8 mouse cellular contexts compared by ENCODE assay signal in the genomic region with DNA sequence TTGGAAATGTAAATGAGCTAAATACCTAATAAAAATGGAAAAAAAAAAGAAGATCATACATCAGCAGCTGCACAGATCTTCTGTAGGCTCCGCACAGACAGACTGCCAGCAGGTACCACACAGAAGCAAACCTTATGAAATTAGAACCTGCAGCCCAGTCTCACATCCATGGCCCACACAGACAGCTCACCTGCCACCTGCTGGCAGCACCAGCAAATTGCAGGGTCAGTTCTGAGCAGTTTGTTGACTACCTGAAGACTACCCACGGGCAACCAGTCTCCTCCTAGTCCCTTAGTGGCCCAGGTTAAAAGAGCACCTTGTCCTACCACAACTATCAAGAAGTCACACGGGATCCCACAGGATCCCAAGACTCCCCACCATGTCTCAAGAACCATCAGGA.
DNase-seq lines count a peak whose midpoint lies in the region; ATAC-seq and TF ChIP-seq lines count a peak whose summit lies in the region.

No protein-coding gene starts in this region.

- no peak overlapping the region for H3K9ac ChIP-seq in heart, postnatal 0 days (replicated peaks; ENCODE audit: low read depth, low read length)
- no peak overlapping the region for H3K9ac ChIP-seq in embryonic facial prominence, embryonic 11.5 days (replicated peaks; ENCODE audit: low read length)
- no peak overlapping the region for H3K9ac ChIP-seq in midbrain, embryonic 11.5 days (ENCODE audit: low read length)

- H3K27me3 ChIP-seq in heart, postnatal 0 days (ENCODE audit: control insufficient read depth, insufficient read depth, low read length): no peaks in the 10 kb centered on the region
- H3K27me3 ChIP-seq in testis, adult 2 months (ENCODE audit: control insufficient read depth, insufficient read depth, low read length): no peaks in the 10 kb centered on the region
- H3K27me3 ChIP-seq in embryonic facial prominence, embryonic 11.5 days (ENCODE audit: control insufficient read depth, insufficient read depth, low read length): no peaks in the 10 kb centered on the region
- no peaks in the 10 kb centered on the region for H3K27me3 ChIP-seq in midbrain, embryonic 11.5 days (ENCODE audit: control insufficient read depth, insufficient read depth, low read length)

- H3K36me3 ChIP-seq in heart, postnatal 0 days (replicated peaks; ENCODE audit: control insufficient read depth, insufficient read depth, low read length): no peaks in the 10 kb centered on the region
- H3K36me3 ChIP-seq in testis, adult 2 months (ENCODE audit: control insufficient read depth, insufficient read depth, low read length): no peaks in the 10 kb centered on the region
- H3K36me3 ChIP-seq in embryonic facial prominence, embryonic 11.5 days (replicated peaks; ENCODE audit: control insufficient read depth, insufficient read depth, low read depth, low read length): no peaks in the 10 kb centered on the region
- H3K36me3 ChIP-seq in midbrain, embryonic 11.5 days (ENCODE audit: control insufficient read depth, insufficient read depth, low read length): no peaks in the 10 kb centered on the region

- ATAC-seq in heart, postnatal 0 days (ENCODE audit: insufficient read depth, low read depth): no peak
- no peak for ATAC-seq in embryonic facial prominence, embryonic 11.5 days (replicated peaks; ENCODE audit: insufficient number of reproducible peaks, low FRiP score, low TSS enrichment, low read depth)
- no peak for ATAC-seq in midbrain, embryonic 11.5 days (ENCODE audit: low FRiP score)

- H3K4me3 ChIP-seq in heart, postnatal 0 days (ENCODE audit: low read depth, low read length): no peak overlapping the region
- H3K4me3 ChIP-seq in testis, adult 2 months (ENCODE audit: control insufficient read depth, low read depth, low read length): no peak overlapping the region
- no peak overlapping the region for H3K4me3 ChIP-seq in embryonic facial prominence, embryonic 11.5 days (ENCODE audit: low read depth, low read length)
- H3K4me3 ChIP-seq in midbrain, embryonic 11.5 days (ENCODE audit: low read depth, low read length): no peak overlapping the region

- no peak overlapping the region for H3K4me2 ChIP-seq in heart, postnatal 0 days (ENCODE audit: low read depth, low read length)
- H3K4me2 ChIP-seq in embryonic facial prominence, embryonic 11.5 days (ENCODE audit: low read depth, low read length): no peak overlapping the region
- no peak overlapping the region for H3K4me2 ChIP-seq in midbrain, embryonic 11.5 days

- TF ChIP-seq POLR2A in testis, adult 2 months (IDR thresholded peaks at IDR 0.05; ENCODE audit: control insufficient read depth, low read depth, low read length): no peak

- H3K27ac ChIP-seq in heart, postnatal 0 days (ENCODE audit: low read depth): no peak overlapping the region
- H3K27ac ChIP-seq in testis, adult 2 months (ENCODE audit: control insufficient read depth, insufficient read depth, low read depth, low read length): no peak overlapping the region
- no peak overlapping the region for H3K27ac ChIP-seq in embryonic facial prominence, embryonic 11.5 days (replicated peaks; ENCODE audit: low read depth, low read length)
- H3K27ac ChIP-seq in midbrain, embryonic 11.5 days (ENCODE audit: low read depth, low read length): no peak overlapping the region

- no peaks in the 10 kb centered on the region for H3K9me3 ChIP-seq in heart, postnatal 0 days (replicated peaks; ENCODE audit: control insufficient read depth, low read length)
- no peaks in the 10 kb centered on the region for H3K9me3 ChIP-seq in embryonic facial prominence, embryonic 11.5 days (replicated peaks; ENCODE audit: control insufficient read depth, low read length)
- H3K9me3 ChIP-seq in midbrain, embryonic 11.5 days (ENCODE audit: control insufficient read depth, low read length): no peaks in the 10 kb centered on the region

- H3K4me1 ChIP-seq in heart, postnatal 0 days (ENCODE audit: control insufficient read depth, insufficient read depth): no peaks in the 10 kb centered on the region
- H3K4me1 ChIP-seq in testis, adult 2 months (ENCODE audit: control insufficient read depth, insufficient read depth, low read length): no peaks in the 10 kb centered on the region
- no peaks in the 10 kb centered on the region for H3K4me1 ChIP-seq in embryonic facial prominence, embryonic 11.5 days (ENCODE audit: control insufficient read depth, insufficient read depth, low read length)
- H3K4me1 ChIP-seq in midbrain, embryonic 11.5 days (ENCODE audit: control insufficient read depth, insufficient read depth, low read length): peaks cover 7% of the 10 kb centered on the region

- TF ChIP-seq CTCF in heart, postnatal 0 days (IDR thresholded peaks at IDR 0.05; ENCODE audit: low read depth): peak; percentile 43
- TF ChIP-seq CTCF in testis, adult 2 months (IDR thresholded peaks at IDR 0.05; ENCODE audit: control insufficient read depth, insufficient read depth, insufficient replicate concordance, low read depth, low read length): peak; percentile 76

- no peak for TF ChIP-seq EP300 in heart, postnatal 0 days (IDR thresholded peaks at IDR 0.05; ENCODE audit: low read depth)

- no peak for DNase-seq in heart, postnatal 0 days (ENCODE audit: low spot score)
- no peak for DNase-seq in heart, adult 11 months
- no peak for DNase-seq in testis, postnatal 10 days (ENCODE audit: low spot score)
- peak; percentile 37 for DNase-seq in embryonic facial prominence, embryonic 11.5 days (ENCODE audit: low spot score)
- DNase-seq in thymus, postnatal 25 days: peak; percentile 9
- no peak for DNase-seq in right cerebral cortex, postnatal 36 days (ENCODE audit: low spot score in 2 of 2)
- DNase-seq in midbrain, embryonic 11.5 days (ENCODE audit: low spot score, missing footprints): no peak

- 55% methylated on average over 3 of the region's 3 CpGs for WGBS in heart, postnatal 0 days
- 74% methylated on average over 3 of the region's 3 CpGs for WGBS in embryonic facial prominence, embryonic 11.5 days
- WGBS in midbrain, embryonic 11.5 days: 75% methylated on average over 3 of the region's 3 CpGs

Comparison
In these comparisons a context has a peak if more than half of its experiments do, and no peak if none do; other contexts are left out.
1. DNase-seq: peak in embryonic facial prominence, embryonic 11.5 days (single experiment) and thymus, postnatal 25 days (single experiment); none in heart, postnatal 0 days (single experiment), heart, adult 11 months (single experiment), testis, postnatal 10 days (single experiment), right cerebral cortex, postnatal 36 days (0 of 2) and midbrain, embryonic 11.5 days (single experiment).